Mouse (Mus musculus) liver, embryonic 14.5 days (tissue): Measurements from ENCODE around the gene Dab2ip. TPM values are rescaled to one million over a fixed set of nuclear protein-coding genes. Genes with fewer than 3 reads are reported as not detected.

Experiments
- ATAC-seq: fragments of 200-750 bp; cut with Nextera tagmentation; 2 replicates; pipeline ENCODE4 v1.8.0; 2017; ENCODE audit warnings: moderate number of reproducible peaks, mild to moderate bottlenecking, moderate library complexity; ENCODE audit not compliant: insufficient read depth
- DNase-seq, 3 experiments: peaks; one replicate each; pipeline ENCODE4 v3.0.0-alpha.2; 2012 to 2013; ENCODE audit warnings: low read depth in 3 of 3, low spot score in 3 of 3
- H3K27ac ChIP-seq: fragments of 300-500 bp; sonication (generic); 2 replicates; pipeline ENCODE4 v1.5.1; 2014; ENCODE audit warnings: moderate library complexity, mild to moderate bottlenecking, control low read depth, inconsistent platforms
- H3K27me3 ChIP-seq: fragments of 300-500 bp; sonication (generic); 2 replicates; pipeline ENCODE4 v1.6.1; 2014; ENCODE audit warnings: mild to moderate bottlenecking, low read length, moderate library complexity; ENCODE audit not compliant: control insufficient read depth, insufficient read depth
- H3K36me3 ChIP-seq: fragments of 300-500 bp; sonication (generic); replicated peaks from 2 replicates; pipeline ENCODE4 v1.6.1; 2014; ENCODE audit warnings: low read depth; ENCODE audit not compliant: control insufficient read depth, insufficient read depth
- H3K4me1 ChIP-seq, 2 experiments: fragments of 200-500 bp in 1 of 2; fragments of 300-500 bp in 1 of 2; sonication (generic) in 1 of 2; replicated peaks; 2 replicates each; pipeline ENCODE4 v1.6.1; 2012 to 2014; ENCODE audit warnings: antibody characterized with exemption in 1 of 2, inconsistent platforms in 1 of 2, low read length in 1 of 2; ENCODE audit not compliant: control insufficient read depth in 2 of 2, insufficient read depth in 2 of 2
- H3K4me2 ChIP-seq: fragments of 300-500 bp; sonication (generic); 2 replicates; pipeline ENCODE4 v1.6.1; 2014; ENCODE audit warnings: low read depth, mild to moderate bottlenecking, control low read depth, moderate library complexity
- H3K4me3 ChIP-seq, 2 experiments: fragments of 200-500 bp in 1 of 2; fragments of 300-500 bp in 1 of 2; sonication (generic) in 1 of 2; 2 replicates each; pipeline ENCODE4 v1.5.1; 2012 to 2014; ENCODE audit warnings: low read depth in 2 of 2, low read length in 2 of 2, mild to moderate bottlenecking in 2 of 2, control low read depth in 1 of 2, inconsistent platforms in 1 of 2, moderate library complexity in 1 of 2; ENCODE audit not compliant: insufficient read depth in 1 of 2
- H3K9ac ChIP-seq: fragments of 300-500 bp; sonication (generic); replicated peaks from 2 replicates; pipeline ENCODE4 v1.6.1; 2014; ENCODE audit warnings: mild to moderate bottlenecking, control low read depth, moderate library complexity
- H3K9me3 ChIP-seq: fragments of 300-500 bp; sonication (generic); 2 replicates; pipeline ENCODE4 v1.6.1; 2016; ENCODE audit warnings: low read length, mixed read lengths; ENCODE audit not compliant: control insufficient read depth
- CTCF ChIP-seq: IDR thresholded peaks from 2 replicates; pipeline ENCODE4 v1.5.1; 2016; ENCODE audit warnings: antibody characterized with exemption, low read depth, control low read depth
- EP300 ChIP-seq: IDR thresholded peaks from 2 replicates; pipeline ENCODE4 v1.6.1; 2016; ENCODE audit warnings: antibody characterized with exemption, low read depth
- WGBS: fragments of 180-500 bp; shearing (Covaris S2); extraction: QIAGEN DNeasy Blood & Tissue Kit; methylation state at CpG from one replicate; pipeline ENCODE4 v1.1.7; 2014; ENCODE audit not compliant: insufficient replicate concordance; 5-methylcytosine and 5-hydroxymethylcytosine counted together
- polyA plus RNA-seq, 2 experiments: library from polyadenylated mRNA; depleted of rRNA in 1 of 2; stranded (reverse) in 1 of 2; unstranded in 1 of 2; fragments of >200 nt; fragmentation: Nextera tagmentation in 1 of 2; extraction: Ambion mirVana in 1 of 2; gene quantifications; 2 replicates each; pipeline versions ENCODE4 v1.2.1 to v1.2.3; 2012 to 2014

Dab2ip gene
- polyA plus RNA-seq, 2 experiments = 3.2 to 4.0 TPM

DNA sequence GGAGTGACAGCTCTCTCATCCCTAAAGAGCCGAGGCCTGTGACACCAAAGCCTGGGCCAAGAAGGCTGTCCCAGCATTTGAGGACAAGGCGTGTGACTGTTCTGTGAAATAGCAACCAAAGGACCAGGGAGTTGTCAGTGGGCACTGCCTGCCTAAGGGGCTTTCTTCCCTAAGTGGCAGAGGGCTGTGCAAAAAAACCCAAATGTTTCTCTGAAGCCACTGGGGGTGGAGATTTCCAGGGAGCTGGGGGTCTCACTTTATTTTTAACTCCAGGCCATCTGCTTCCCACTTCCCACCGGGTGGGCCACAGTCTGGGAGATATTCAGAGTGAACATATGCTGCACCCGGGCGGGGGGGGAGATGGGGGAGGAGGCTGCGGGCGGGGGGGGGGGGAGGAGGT, 188.6 kb downstream of the Dab2ip start:
- no peak overlapping the region for H3K4me3 ChIP-seq
- TF ChIP-seq CTCF (no peak), EP300 (no peak)
- no peak overlapping the region for H3K9ac ChIP-seq
- DNase-seq (no peak), ATAC-seq (no peak)
- no peaks in the 10 kb centered on the region for H3K4me1 ChIP-seq
- no peaks in the 10 kb centered on the region for H3K9me3 ChIP-seq
- WGBS = 29% methylated on average over 5 of the region's 7 CpGs
- no peak overlapping the region for H3K4me2 ChIP-seq
- H3K36me3 ChIP-seq = no peaks in the 10 kb centered on the region
- no peak overlapping the region for H3K27ac ChIP-seq
- H3K27me3 ChIP-seq = no peaks in the 10 kb centered on the region

DNA sequence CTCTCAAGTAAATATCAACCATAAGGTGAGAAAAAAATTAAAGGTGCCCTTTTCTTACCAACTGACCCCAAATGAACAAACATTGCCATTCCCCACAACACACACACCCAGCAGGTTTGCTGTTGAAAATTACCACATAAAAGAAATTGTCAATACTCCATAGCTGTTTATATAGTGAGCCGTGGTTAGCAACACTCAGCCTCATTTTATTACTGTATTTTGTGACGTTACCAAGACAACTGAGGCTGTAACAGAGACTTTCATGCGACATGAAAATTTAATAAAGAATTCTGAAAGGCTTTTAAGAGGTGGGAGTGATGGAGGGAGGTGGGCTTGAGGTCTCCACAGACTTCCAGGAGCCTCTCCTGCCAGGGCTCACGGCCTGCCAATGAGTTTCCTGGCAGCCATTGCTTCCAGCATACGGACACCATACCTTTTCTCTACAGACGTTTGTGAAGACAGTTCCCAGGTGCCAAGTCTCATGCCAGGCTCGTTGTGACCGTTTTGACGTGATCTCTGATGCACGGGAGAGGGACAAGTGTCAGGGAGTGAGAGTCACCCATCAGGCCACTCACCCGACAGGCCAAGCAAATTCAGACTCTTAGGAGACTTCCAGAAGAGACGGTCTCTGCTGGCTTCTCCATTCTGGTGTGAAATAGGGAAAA, 189.4 kb downstream of the Dab2ip start:
- TF ChIP-seq CTCF (no peak), EP300 (no peak)
- DNase-seq (no peak), ATAC-seq (no peak)
- no peaks in the 10 kb centered on the region for H3K4me1 ChIP-seq
- H3K27me3 ChIP-seq = no peaks in the 10 kb centered on the region
- no peak overlapping the region for H3K4me2 ChIP-seq
- no peaks in the 10 kb centered on the region for H3K9me3 ChIP-seq
- no peak overlapping the region for H3K9ac ChIP-seq
- no peaks in the 10 kb centered on the region for H3K36me3 ChIP-seq
- WGBS = 62% methylated on average over 12 of the region's 12 CpGs
- no peak overlapping the region for H3K27ac ChIP-seq
- H3K4me3 ChIP-seq = no peak overlapping the region

DNA sequence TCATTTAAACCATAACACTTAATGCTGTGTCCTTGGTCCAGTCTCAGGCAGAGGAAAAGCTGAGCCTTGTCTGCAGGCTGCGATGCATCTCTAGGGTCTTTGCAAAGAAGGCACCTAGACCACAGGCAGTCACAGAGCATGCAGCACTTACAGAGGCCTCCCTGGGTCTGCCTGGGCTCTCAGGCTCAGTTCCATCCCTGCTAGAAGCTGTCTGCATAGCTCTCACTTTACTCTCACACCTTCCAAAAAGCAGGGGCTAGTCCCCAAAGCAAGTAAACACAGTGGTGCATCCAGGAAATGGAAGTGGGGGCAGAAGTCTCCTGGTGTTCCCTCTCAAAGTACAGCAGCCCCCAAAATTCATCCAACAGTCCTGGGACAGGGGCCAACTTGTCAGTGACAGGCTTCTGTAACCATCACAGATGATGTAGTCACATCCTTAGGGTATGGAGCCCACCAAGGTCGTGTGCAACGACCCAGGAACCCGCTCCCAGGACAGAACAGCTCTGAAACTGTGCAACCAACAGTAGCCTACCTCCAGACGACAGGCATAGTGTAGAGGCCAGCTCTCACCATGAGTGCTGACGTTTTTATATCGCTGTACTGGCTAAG, 192.6 kb downstream of the Dab2ip start:
- no peak overlapping the region for H3K27ac ChIP-seq
- ATAC-seq = no peak
- no peak for DNase-seq
- TF ChIP-seq EP300 = no peak
- no peak for TF ChIP-seq CTCF
- no peaks in the 10 kb centered on the region for H3K9me3 ChIP-seq
- H3K4me1 ChIP-seq = no peaks in the 10 kb centered on the region
- no peak overlapping the region for H3K9ac ChIP-seq
- no peak overlapping the region for H3K4me3 ChIP-seq
- H3K4me2 ChIP-seq = no peak overlapping the region
- H3K27me3 ChIP-seq = no peaks in the 10 kb centered on the region
- WGBS = 47% methylated on average over 7 of the region's 7 CpGs
- no peaks in the 10 kb centered on the region for H3K36me3 ChIP-seq

DNA sequence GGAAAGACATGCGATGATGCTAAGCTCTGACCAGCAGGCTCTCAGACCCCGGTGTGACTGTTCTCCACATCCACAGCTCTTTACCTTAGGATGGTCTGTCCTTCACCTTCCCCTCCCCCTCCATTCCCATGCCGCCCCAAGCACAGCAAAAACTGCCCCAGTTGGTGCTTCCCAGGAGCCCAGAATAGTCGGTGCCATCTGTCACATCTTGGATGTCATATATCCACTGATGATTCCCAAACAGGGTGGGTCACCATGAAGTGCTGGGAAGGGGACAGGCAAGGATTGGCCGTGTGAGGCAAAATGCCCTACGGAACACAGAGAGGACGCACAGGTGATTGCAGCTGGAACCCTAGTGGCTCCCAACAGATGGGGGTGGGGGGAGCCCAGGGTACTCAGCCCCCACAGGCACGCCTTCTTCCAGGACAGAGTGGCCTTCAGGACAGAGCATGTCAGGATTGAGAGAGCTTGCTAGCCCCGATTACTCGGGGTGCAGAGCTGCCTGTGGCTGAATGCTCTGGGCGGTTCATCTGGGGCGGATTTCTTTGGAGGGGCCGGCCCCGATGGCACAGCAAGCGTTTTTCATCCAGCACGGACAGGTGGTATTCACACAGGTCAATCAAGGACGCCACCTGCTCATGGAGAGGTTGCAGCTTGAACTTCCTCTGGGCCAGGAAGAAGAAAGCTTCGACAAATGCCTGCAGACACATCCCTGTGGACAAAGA, 193.9 kb downstream of the Dab2ip start:
- Histone ChIP-seq H3K4me2 (no peak overlapping the region), H3K4me1 (no peaks in the 10 kb centered on the region), H3K36me3 (no peaks in the 10 kb centered on the region), H3K9me3 (no peaks in the 10 kb centered on the region), H3K27me3 (no peaks in the 10 kb centered on the region), H3K9ac (no peak overlapping the region), H3K27ac (no peak overlapping the region), H3K4me3 (no peak overlapping the region)
- no peak for DNase-seq
- ATAC-seq = no peak
- WGBS = 69% methylated on average over 18 of the region's 18 CpGs
- TF ChIP-seq EP300 = no peak

DNA sequence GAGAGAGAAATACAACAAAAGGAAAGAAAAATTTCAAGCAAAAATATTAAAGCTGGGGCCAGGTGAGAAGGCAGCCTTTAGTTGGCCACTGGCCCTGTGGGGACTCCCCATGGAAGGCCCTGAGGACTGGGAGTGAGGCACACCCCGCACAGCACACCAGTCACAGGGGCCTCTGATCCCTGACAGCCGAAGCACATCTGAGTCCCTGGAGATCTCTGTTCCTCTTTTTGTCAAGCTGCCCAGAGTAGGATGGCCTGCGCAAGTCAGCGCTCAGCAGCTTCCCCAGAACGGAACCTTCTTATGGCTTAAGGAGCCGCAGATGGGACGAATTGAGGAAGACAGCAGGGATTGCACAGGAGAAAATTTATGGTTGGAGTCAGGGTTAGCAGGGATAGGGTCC, 198.4 kb downstream of the Dab2ip start:
- no peak overlapping the region for H3K4me2 ChIP-seq
- H3K9me3 ChIP-seq = no peaks in the 10 kb centered on the region
- TF ChIP-seq CTCF = no peak
- no peak for TF ChIP-seq EP300
- no peaks in the 10 kb centered on the region for H3K4me1 ChIP-seq
- WGBS = 16% methylated on average over 7 of the region's 7 CpGs
- H3K9ac ChIP-seq = no peak overlapping the region
- no peak overlapping the region for H3K27ac ChIP-seq
- no peak for ATAC-seq
- no peak overlapping the region for H3K4me3 ChIP-seq
- no peak for DNase-seq
- H3K36me3 ChIP-seq = no peaks in the 10 kb centered on the region
- no peaks in the 10 kb centered on the region for H3K27me3 ChIP-seq
